Mouse (Mus musculus) spleen, adult 2 months (tissue): ENCODE measurements at regions not wholly inside any gene's neighbourhood (a gene's known extent, or its start where the extent isn't known, plus 50 kb on each side); places are given as distances from the start of the nearest gene placed in this dataset.

ENCODE experiments used
- DNase-seq, 2 experiments: peaks; one replicate each; pipeline versions ENCODE4 v3.0.0 to v3.0.0-alpha.2; 2012 to 2021; ENCODE audit warnings: low spot score in 2 of 2, low read depth in 1 of 2
- H3K27ac ChIP-seq: fragments of 200-500 bp; 2 replicates; pipeline ENCODE4 v1.5.1; 2012; ENCODE audit warnings: low read length, inconsistent platforms; ENCODE audit not compliant: insufficient read depth
- H3K27me3 ChIP-seq: fragments of 200-500 bp; 2 replicates; pipeline ENCODE4 v1.6.1; 2012; ENCODE audit warnings: mild to moderate bottlenecking, moderate library complexity, low read length, inconsistent platforms; ENCODE audit not compliant: control insufficient read depth, insufficient read depth
- H3K36me3 ChIP-seq: fragments of 200-500 bp; 2 replicates; pipeline ENCODE4 v1.6.1; 2012; ENCODE audit warnings: mild to moderate bottlenecking, low read length, inconsistent platforms; ENCODE audit not compliant: control insufficient read depth, insufficient read depth
- H3K4me1 ChIP-seq: fragments of 200-500 bp; 2 replicates; pipeline ENCODE4 v1.6.1; 2011; ENCODE audit warnings: inconsistent platforms; ENCODE audit not compliant: control insufficient read depth, insufficient read depth, insufficient read length
- H3K4me3 ChIP-seq: fragments of 200-500 bp; 2 replicates; pipeline ENCODE4 v1.5.1; 2011; ENCODE audit warnings: mild to moderate bottlenecking, inconsistent platforms; ENCODE audit not compliant: insufficient read depth, insufficient read length; ENCODE audit errors: extremely low read depth
- CTCF ChIP-seq: fragments of 200-500 bp; IDR thresholded peaks from 2 replicates; pipeline ENCODE4 v1.5.1; 2011; ENCODE audit warnings: mild to moderate bottlenecking, inconsistent platforms; ENCODE audit not compliant: insufficient read depth, insufficient read length, insufficient replicate concordance; ENCODE audit errors: extremely low read depth
- POLR2A ChIP-seq: fragments of 200-500 bp; IDR thresholded peaks from 2 replicates; pipeline ENCODE4 v1.6.1; 2011; ENCODE audit warnings: low read depth, low read length, inconsistent platforms
- WGBS: fragments of 180-500 bp; shearing (Covaris S2); methylation state at CpG from one replicate; pipeline ENCODE4 v1.1.7; 2018; 5-methylcytosine and 5-hydroxymethylcytosine counted together

DNA sequence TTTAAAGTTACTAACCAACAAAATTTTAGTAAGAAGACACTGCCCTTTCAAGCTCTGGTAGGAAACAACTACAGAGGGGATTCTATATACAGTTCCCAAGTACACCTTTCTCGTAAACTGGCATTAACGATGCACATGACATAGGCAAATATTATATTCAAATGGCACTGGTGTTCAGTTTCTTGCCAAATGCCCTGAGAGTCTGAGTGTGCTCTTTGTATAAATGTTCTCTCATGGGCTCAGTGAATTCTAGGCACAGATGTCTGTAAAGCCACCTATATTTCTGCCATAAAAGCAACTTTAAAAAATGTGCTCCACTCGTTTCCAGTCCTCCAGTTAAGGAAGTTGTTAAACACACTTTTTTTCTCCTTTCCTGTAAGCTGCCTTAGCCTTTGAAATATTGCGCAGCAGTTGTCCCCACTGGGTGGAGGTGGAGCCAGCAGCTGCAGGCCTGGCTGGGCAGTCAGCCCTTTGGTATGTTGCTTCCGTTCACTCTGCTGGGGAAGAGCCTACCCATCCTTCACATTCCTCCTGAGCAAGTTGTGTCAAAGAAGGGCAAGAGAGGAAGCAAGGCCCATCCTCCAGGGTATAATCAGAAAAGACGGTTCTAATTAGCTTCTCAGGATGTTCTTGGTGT, 347.4 kb upstream of the Actbl2 start:
- no peak for DNase-seq
- TF ChIP-seq CTCF (no peak), POLR2A (no peak)
- H3K27me3 ChIP-seq = no peaks in the 10 kb centered on the region
- 0 out of 2 replicates have a peak, but pooled peaks cover 3% of the 10 kb centered on the region for H3K4me1 ChIP-seq
- WGBS = 19% methylated on average over 6 of the region's 6 CpGs
- no peaks in the 10 kb centered on the region for H3K36me3 ChIP-seq
- H3K27ac ChIP-seq = no peak overlapping the region
- H3K4me3 ChIP-seq = no peak overlapping the region

GRCm38 (mm10) chr13:110911866-110912265, 342.9 kb upstream of the Actbl2 start:
- H3K27ac ChIP-seq = no peak overlapping the region
- H3K4me1 ChIP-seq = no peaks in the 10 kb centered on the region
- no peaks in the 10 kb centered on the region for H3K27me3 ChIP-seq
- no peaks in the 10 kb centered on the region for H3K36me3 ChIP-seq
- 88% methylated on average over 7 of the region's 7 CpGs for WGBS
- no peak for DNase-seq
- no peak overlapping the region for H3K4me3 ChIP-seq
- TF ChIP-seq POLR2A = no peak

DNA sequence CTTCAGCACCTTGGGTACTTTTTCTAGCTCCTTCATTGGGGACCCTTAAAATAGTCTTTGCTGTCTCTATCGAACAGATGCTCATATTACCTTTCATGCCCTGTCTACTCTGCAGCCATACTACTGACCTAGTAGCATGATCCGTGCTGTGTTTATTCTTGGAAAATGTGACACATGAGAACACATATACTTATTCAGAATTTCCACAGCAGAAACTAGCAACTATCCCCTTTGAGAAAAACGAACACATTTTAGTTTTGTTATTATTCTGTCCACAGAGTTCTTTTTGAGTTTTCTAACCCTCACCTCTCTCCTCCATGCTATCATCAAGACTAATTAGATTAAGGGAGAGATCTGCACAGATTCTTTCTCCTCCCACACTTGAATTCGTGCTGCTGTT, 341.6 kb upstream of the Actbl2 start:
- Histone ChIP-seq H3K4me1 (no peaks in the 10 kb centered on the region), H3K27ac (no peak overlapping the region), H3K4me3 (no peak overlapping the region), H3K36me3 (no peaks in the 10 kb centered on the region), H3K27me3 (no peaks in the 10 kb centered on the region)
- 87% methylated on average over 4 of the region's 4 CpGs for WGBS
- DNase-seq = no peak
- TF ChIP-seq POLR2A = no peak
- TF ChIP-seq CTCF = no peak

DNA sequence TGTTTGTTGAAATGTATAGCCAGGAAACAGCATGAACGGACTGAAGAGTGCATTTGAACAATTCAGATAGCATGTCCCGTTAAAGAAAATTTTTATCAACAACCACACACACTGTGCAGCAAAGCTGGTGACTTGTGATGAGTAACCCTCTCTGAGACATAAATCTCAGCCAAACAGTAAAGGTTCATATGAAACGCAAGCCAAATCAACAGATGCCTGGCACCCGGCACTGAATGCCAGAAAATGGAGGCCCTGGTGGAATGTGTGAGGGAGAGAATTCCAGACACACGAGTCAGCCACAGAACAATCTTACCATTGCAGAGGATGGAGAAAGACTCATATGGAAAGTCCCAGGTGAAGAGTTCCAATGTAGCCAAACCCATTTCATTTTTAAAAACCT, 341.1 kb upstream of the Actbl2 start:
- TF ChIP-seq POLR2A (no peak), CTCF (no peak)
- Histone ChIP-seq H3K27me3 (no peaks in the 10 kb centered on the region), H3K4me1 (no peaks in the 10 kb centered on the region), H3K36me3 (no peaks in the 10 kb centered on the region), H3K4me3 (no peak overlapping the region), H3K27ac (no peak overlapping the region)
- no peak for DNase-seq
- 87% methylated on average over 5 of the region's 5 CpGs for WGBS

DNA sequence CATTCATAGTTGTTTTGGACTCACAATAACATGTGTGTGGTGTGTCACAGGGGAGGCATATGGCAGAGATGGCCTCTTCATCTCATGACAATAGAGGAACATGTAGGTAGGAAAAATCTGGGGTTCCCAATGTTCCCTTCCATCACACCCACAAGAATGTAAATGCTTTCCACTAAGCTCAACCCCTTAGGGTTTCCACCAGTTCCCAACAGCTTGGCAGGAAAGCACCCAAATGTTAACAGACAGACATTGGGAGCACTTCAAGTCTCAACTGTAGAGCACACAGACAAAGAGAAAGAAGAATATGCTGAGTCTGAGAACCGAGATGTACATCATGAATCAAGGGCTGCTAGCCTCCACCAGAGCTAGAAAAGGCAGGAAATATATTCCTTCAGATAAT, 339.7 kb upstream of the Actbl2 start:
- Histone ChIP-seq H3K4me3 (no peak overlapping the region), H3K27me3 (no peaks in the 10 kb centered on the region), H3K36me3 (no peaks in the 10 kb centered on the region), H3K4me1 (no peaks in the 10 kb centered on the region), H3K27ac (no peak overlapping the region)
- 74% methylated on average over 1 of the region's 1 CpGs for WGBS
- no peak for DNase-seq
- TF ChIP-seq CTCF = no peak
- no peak for TF ChIP-seq POLR2A

GRCm38 (mm10) chr13:110923936-110924335, 330.9 kb upstream of the Actbl2 start:
- TF ChIP-seq CTCF = no peak
- TF ChIP-seq POLR2A = no peak
- Histone ChIP-seq H3K4me3 (no peak overlapping the region), H3K27me3 (no peaks in the 10 kb centered on the region), H3K36me3 (no peaks in the 10 kb centered on the region), H3K4me1 (peaks cover 2% of the 10 kb centered on the region; the same call in 1 of the 2 replicates), H3K27ac (no peak overlapping the region)
- no peak for DNase-seq
- WGBS = 86% methylated on average over 5 of the region's 5 CpGs

DNA sequence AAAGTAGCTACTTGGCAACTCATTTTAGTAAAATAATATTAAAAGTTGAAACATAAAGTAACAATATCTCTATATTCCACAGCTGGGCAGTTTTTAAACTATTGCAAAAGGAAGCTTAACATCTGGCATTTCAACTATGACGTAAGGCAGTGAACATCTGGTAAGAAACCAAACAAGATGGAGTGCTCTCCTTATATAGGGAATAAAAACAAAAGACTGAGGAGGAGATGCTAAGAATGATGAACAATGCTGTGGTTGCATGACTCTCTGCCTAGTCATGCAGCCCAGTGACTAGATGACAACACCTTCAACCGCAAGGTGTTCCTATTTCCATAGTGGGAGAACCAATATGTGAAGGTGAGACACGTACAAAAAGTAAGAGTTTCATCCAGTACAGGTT, 329.9 kb upstream of the Actbl2 start:
- no peak for DNase-seq
- TF ChIP-seq POLR2A (no peak), CTCF (no peak)

More for the DNA sequence above, 329.9 kb upstream of the Actbl2 start:
- no peak overlapping the region for H3K4me3 ChIP-seq
- H3K27me3 ChIP-seq = no peaks in the 10 kb centered on the region
- H3K27ac ChIP-seq = no peak overlapping the region
- 89% methylated on average over 3 of the region's 3 CpGs for WGBS
- H3K36me3 ChIP-seq = no peaks in the 10 kb centered on the region
- H3K4me1 ChIP-seq = peaks cover 2% of the 10 kb centered on the region; the same call in 1 of the 2 replicates
